Mouse (Mus musculus) layer of hippocampus, adult 8-10 months (tissue): ENCODE data around the gene Kdm1a. TPM values are rescaled to one million over a fixed set of nuclear protein-coding genes. Genes with fewer than 3 reads are reported as not detected.

Source experiments
- DNase-seq, 2 experiments: peaks; one replicate each; pipeline ENCODE4 v3.0.0; 2022; ENCODE audit warnings: low spot score in 2 of 2
- microRNA-seq, 2 experiments: library from miRNA; unstranded; fragments of <30 nt; microRNA quantifications; one replicate each; pipeline ENCODE4 v1.2.0; 2022
- total RNA-seq, 4 experiments: library from RNA; stranded (reverse); gene quantifications; 2 replicates each; pipeline ENCODE4 v1.2.4; 2022

The Kdm1a gene
- total RNA-seq, 4 experiments from 2014 or later, result 82.6 to 91.3 (median 86.1) TPM

DNA sequence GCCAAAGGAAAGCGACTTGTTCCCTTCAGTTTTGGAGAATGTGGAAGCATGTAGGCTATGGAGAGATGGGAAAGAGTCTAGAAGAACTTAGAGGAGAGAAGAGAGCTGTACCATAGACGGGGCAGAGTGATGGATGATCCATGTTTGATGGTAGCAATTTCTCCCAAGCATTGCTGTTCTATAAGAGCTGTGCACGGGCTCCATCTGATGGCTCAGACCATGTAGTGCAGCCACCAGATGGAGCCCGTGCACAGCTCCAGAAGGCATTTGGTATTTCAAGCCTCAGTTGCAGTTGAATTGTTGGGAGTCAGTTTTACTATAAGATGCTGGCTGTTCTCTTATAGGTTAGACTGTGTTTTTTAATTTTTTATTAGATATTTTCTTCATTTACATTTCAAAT, 76.1 kb downstream of the Kdm1a start:
- DNase-seq, result peak in 1 of 2 experiments; percentile 64

DNA sequence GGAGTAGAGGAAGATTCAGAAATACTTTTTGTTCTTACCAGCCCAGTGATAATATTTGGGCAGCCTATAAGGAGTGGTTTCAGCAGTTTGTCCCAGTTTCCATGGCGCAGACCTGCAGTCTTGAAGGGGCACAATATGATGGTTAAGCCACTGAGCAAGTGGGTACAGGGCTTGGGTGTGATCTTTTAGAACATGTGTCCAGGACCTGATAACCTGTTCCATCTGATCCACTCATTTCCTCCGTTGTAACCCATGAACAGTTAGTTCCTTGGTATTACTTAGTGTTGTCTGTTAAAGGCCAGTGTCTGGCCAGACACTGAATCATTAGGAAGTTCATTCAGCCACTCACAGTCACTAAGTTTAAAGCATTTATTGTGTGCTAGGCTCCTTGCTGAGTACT, 78.2 kb downstream of the Kdm1a start:
- DNase-seq, result no peak

DNA sequence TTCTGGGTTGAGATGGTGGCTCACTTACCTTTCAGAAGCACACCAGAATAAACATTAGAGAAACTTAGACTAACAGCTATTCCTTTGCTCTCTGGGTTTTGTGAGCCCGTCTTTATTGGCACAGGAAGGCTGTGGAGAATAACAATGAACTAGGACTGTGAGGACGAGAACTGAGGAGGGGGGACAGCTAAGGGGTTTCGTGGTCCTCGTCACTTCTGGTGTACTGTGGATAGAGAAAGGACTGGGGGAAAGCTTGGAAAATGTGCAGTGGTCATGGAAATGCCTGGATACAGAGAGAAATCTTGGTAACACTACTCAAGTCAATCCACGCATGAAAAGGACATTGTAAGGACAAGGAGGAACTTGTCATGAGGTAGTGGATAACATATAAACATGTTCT, 80.6 kb downstream of the Kdm1a start:
- no peak for DNase-seq

DNA sequence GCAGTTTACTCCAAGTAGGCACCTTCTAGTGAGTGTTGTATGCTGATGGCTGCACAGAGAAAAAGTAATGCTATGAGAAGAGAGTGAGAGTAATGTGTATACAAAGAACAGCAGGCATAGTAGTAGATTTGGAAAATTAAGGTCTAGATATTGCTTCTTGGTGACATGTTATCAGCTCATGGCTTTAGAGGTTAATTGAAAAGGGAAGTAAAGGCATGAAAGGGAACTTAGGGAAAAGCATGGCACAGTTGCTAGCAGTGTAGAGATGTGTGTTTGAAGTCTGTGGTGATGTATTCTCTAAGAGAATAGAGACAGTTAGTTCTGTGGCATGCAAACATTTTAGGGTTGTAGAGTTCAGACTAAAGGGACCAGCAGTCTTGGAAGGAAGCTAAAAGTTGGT, 82.7 kb downstream of the Kdm1a start:
- no peak for DNase-seq

DNA sequence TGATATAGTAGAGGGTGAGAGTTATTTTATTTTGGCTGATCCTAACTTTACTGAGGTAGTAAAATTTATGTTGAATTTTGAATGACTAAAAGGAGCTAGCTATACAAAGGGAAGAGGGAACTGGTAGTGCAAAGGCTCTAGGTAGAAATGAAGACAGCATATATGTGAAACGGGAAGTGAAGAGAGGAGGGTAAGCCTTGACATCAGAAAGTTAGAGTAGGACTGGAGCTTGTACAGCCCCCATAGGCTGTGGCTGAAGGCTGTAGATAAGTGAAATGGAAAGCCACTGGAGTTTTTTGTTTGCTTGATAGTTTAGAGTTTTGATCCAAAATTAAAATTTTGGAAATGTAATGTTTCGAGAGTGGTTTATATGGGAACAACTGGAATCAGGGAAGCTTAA, 83.9 kb downstream of the Kdm1a start:
- no peak for DNase-seq

DNA sequence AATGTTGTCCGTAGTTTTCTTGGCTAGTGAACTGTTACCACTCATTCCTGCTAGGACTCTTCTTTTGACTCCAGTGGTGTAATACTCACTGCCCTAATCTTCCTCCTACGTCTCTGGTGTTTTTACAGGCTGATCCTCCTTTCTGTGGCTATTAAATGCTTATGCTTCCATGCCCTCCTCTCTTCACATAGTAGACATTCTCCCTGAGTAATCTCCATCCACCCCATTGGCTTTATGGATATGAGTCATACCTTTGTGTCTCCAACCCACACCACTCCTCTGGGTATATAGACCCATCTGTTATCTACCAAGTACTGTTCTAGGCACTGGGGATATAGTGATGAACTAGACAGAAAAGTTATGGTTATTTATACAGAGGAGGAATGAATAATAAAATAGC, 84.4 kb downstream of the Kdm1a start:
- no peak for DNase-seq

DNA sequence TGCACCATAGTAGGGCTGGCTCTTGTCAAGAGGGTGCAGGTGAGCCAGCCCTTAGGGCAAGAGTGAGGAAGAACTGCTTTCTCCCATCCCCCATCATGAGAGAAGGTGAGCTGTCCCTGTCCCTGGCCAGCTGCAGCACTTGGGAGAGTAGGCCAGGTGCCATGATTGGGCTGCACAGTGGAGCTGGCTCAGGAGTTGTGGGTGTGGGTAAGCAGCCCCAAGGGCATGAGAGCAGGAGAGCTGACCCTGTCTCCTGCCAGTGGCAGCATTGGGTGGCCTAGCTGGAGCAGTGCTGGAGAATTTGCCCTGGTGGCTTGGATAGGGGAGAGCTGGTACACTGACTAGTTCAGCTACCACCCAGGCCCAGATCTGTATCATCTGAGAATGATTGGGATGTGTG, 89.6 kb downstream of the Kdm1a start:
- no peak for DNase-seq

DNA sequence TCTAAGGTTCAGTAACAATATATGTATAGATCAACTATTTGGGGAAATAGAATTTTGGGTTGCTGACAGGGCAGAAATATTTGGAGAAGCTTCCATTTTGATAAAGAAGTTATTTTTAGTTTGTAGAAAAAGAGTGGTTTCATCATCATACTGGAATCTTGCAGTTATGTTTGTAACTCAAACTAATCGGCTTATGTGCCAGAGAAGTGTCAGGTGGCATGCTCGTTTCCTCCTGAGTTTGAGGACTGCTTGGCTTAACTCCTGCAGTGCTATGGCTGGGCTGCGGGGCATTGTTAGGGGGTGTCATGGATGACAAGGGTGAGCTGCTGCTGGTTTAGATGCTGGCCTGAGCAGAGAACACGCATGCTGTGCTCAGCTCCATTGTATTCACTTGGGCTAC, 90.8 kb downstream of the Kdm1a start:
- DNase-seq, result no peak

DNA sequence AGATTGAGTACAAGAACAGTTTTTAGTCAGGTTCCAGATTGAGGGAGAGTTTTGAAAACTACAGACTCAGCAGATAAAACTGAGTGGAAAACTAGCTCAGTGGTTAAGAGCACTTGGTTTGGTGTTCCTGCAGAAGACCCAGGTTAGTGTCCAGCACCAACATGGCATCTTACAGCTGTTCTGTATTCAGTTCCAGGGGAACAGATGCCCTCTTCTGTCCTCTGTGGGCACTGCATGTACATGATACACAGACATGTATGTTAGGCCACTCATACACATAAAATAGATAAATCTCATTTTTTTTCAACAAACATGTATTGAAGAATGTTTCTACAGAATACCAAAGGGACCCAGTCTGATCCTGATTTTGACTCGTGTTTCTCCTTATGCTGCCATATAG, 92.7 kb downstream of the Kdm1a start:
- DNase-seq, result no peak

DNA sequence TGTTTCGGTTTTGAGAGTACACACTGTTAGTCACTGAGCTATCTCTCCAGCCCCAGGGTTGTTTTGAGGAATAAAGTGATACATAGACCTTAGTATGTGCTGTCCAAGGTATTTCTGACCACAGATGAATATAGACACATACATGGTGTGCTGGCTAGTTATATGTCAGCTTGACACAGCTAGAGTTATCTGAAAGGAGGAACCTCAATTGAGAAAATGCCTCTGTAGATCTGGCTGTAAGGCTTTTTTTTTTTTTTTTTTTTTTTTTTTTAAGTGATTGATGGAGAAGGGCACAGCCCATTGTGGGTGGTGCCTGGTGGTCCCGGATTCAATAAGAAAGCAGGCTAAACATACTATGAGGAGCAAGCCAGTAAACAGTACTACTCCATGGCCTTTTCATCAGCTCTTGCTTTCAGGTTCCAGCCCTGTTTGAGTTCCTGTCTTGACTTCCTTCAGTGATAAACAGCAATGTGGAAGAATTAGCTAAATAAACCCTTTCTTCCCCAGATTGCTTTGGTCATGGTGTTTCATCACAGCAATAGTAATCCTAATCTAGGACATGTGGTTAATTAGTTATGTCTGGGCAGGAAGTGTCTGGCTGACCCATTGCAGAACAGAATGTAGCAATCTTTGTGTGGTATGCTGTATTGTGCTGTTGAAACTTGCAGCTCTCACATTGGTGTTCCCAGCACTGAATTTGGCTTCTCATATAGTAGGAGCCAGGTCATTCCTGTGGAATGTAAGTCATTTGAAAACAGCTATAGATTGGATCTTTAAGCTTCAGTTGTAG, 96.9 kb downstream of the Kdm1a start:
- no peak for DNase-seq

Small RNA genes within 50 kb of the gene (microRNA-seq; reads per million reads assigned to microRNA genes)
- gene Gm22180, result 0 reads per million in 2 experiments

Other genes with a start within 250 kb of the Kdm1a start
- gene Htr1d, start 179.2 kb downstream of the Kdm1a start, total RNA-seq, result under 1 TPM; 0.14 to 0.76 (median 0.28) TPM
- gene 6030445D17Rik, start 140.5 kb downstream of the Kdm1a start, total RNA-seq, result 1 to 10 TPM in 1 of 4 experiments, under 1 TPM in 3; 0.57 to 1.3 (median 0.85) TPM
- gene Luzp1, start 133.0 kb downstream of the Kdm1a start, total RNA-seq, result 100 to 1,000 TPM in 2 of 4 experiments, 10 to 100 TPM in 2; 72.1 to 118 (median 95.1) TPM
- not detected for gene Tex46, start 7.7 kb upstream of the Kdm1a start, total RNA-seq
- gene Lactbl1, start 19.9 kb upstream of the Kdm1a start, total RNA-seq, result under 1 TPM in 1 of 4 experiments, not detected in 3; 0.17 TPM
- 10 to 100 TPM; 17.4 to 23.2 (median 19.8) TPM for gene Ephb2, start 233.3 kb upstream of the Kdm1a start, total RNA-seq